Mouse (Mus musculus) activated CD4-positive, CD25-positive, alpha-beta regulatory T cell, adult 4 months (primary cell): ENCODE measurements around the gene Opn3. TPM values are rescaled to one million over a fixed set of nuclear protein-coding genes. Genes with fewer than 3 reads are reported as not detected.

Source experiments
- ATAC-seq: one replicate; pipeline ENCODE4 v1.8.0; 2017
- polyA plus RNA-seq, 2 experiments: library from polyadenylated mRNA; unstranded; fragments of 100-300 nt; shearing (Covaris generic); gene quantifications; one replicate each; pipeline ENCODE4 v1.2.1; 2017

Gene Opn3
- polyA plus RNA-seq, 2 experiments from 2014 or later, result not detected

- no peak for ATAC-seq
Observed at GRCm38 (mm10) chr1:175648615-175649014, 44.0 kb downstream of the Opn3 start.

GRCm38 (mm10) chr1:175646952-175647351, 45.6 kb downstream of the Opn3 start:
- no peak for ATAC-seq

GRCm38 (mm10) chr1:175643496-175644265, 48.9 kb downstream of the Opn3 start:
- no peak for ATAC-seq

GRCm38 (mm10) chr1:175640435-175641150, 52.0 kb downstream of the Opn3 start:
- no peak for ATAC-seq

- ATAC-seq, result no peak
Observed at GRCm38 (mm10) chr1:175639072-175639471, 53.5 kb downstream of the Opn3 start.

- ATAC-seq, result no peak
Observed at GRCm38 (mm10) chr1:175637677-175638076, 54.9 kb downstream of the Opn3 start.

- no peak for ATAC-seq
Observed at GRCm38 (mm10) chr1:175632470-175632869, 60.1 kb downstream of the Opn3 start.

GRCm38 (mm10) chr1:175631721-175632221, 60.8 kb downstream of the Opn3 start:
- peak; percentile 68 for ATAC-seq

GRCm38 (mm10) chr1:175631080-175631479, 61.5 kb downstream of the Opn3 start:
- ATAC-seq, result no peak

GRCm38 (mm10) chr1:175630345-175630744, 62.2 kb downstream of the Opn3 start:
- no peak for ATAC-seq

- ATAC-seq, result no peak
Observed at GRCm38 (mm10) chr1:175629248-175629647, 63.3 kb downstream of the Opn3 start.

GRCm38 (mm10) chr1:175625990-175626692, 66.4 kb downstream of the Opn3 start:
- ATAC-seq, result peak; percentile 40

- ATAC-seq, result peak; percentile 98
Observed at GRCm38 (mm10) chr1:175625257-175625879, 67.2 kb downstream of the Opn3 start, which contains the start of gene Fh1. Gene Fh1 (minus strand): TSS chr1:175625635.

- no peak for ATAC-seq
Observed at GRCm38 (mm10) chr1:175623656-175624055, 68.9 kb downstream of the Opn3 start.

- ATAC-seq, result no peak
Observed at GRCm38 (mm10) chr1:175619814-175620431, 72.7 kb downstream of the Opn3 start, which contains the start of gene Kmo. Gene Kmo (plus strand): TSS chr1:175620381.

- ATAC-seq, result no peak
Observed at GRCm38 (mm10) chr1:175614992-175615391, 77.6 kb downstream of the Opn3 start.

Other genes starting within 250 kb of the Opn3 start
- gene Rgs7, start 200.3 kb downstream of the Opn3 start, polyA plus RNA-seq, result not detected
- gene Kmo, start 72.4 kb downstream of the Opn3 start, polyA plus RNA-seq, result 1 to 10 TPM; 1.6 to 2.5 TPM
- 10 to 100 TPM; 50.5 to 80.4 TPM for gene Fh1, start 67.1 kb downstream of the Opn3 start, polyA plus RNA-seq
- under 1 TPM; 0.38 to 0.84 TPM for gene Chml, start 125 bp upstream of the Opn3 start, polyA plus RNA-seq
- gene Wdr64, start 5.8 kb upstream of the Opn3 start, polyA plus RNA-seq, result not detected
- gene Exo1, start 187.8 kb upstream of the Opn3 start, polyA plus RNA-seq, result 10 to 100 TPM in 1 of 2 experiments, 1 to 10 TPM in 1; 8.2 to 15.8 TPM
- not detected for gene Gm38100, start 227.6 kb upstream of the Opn3 start, polyA plus RNA-seq